Mouse (Mus musculus): Measurements from ENCODE around the gene Gm5901. TPM values are rescaled to one million over a fixed set of nuclear protein-coding genes. Genes with fewer than 3 reads are reported as not detected.
"Not testable (repeated sequence)": the region's sequence is repeated elsewhere in the genome, so short reads cannot be mapped to it uniquely, and the experiment has no call there.

The Gm5901 gene
- total RNA-seq (2015; ENCODE audit: low replicate concordance) (not detected in 2 replicates), total RNA-seq (2017; ENCODE audit: low replicate concordance) (not detected in 2 replicates)

- no peak for ATAC-seq (replicated peaks; ENCODE audit: low FRiP score, poor library complexity, severe bottlenecking)
Observed at GRCm38 (mm10) chr7:105374866-105375265, at the start of gene Gm5901. Gene Gm5901 (plus strand): TSS chr7:105375038.

GRCm38 (mm10) chr7:105325302-105325701 lies 49.5 kb upstream of the Gm5901 start:
- no peak for ATAC-seq (replicated peaks; ENCODE audit: low FRiP score, poor library complexity, severe bottlenecking)

- no peak for ATAC-seq (replicated peaks; ENCODE audit: low FRiP score, poor library complexity, severe bottlenecking)
Observed at GRCm38 (mm10) chr7:105334004-105334403, 40.8 kb upstream of the Gm5901 start, which contains the start of gene Olfr690. Gene Olfr690 (minus strand): TSS chr7:105334104.

- no peak for ATAC-seq (replicated peaks; ENCODE audit: low FRiP score, poor library complexity, severe bottlenecking)
Observed at GRCm38 (mm10) chr7:105342170-105342569, 32.7 kb upstream of the Gm5901 start, which contains the start of gene Olfr691. Gene Olfr691 (minus strand): TSS chr7:105342270.

GRCm38 (mm10) chr7:105342752-105343151 lies 32.1 kb upstream of the Gm5901 start:
- no peak for ATAC-seq (replicated peaks; ENCODE audit: low FRiP score, poor library complexity, severe bottlenecking)

GRCm38 (mm10) chr7:105356064-105356463 lies 18.8 kb upstream of the Gm5901 start:
- ATAC-seq (replicated peaks; ENCODE audit: low FRiP score, poor library complexity, severe bottlenecking): not testable (repeated sequence)

- ATAC-seq (replicated peaks; ENCODE audit: low FRiP score, poor library complexity, severe bottlenecking): not testable (repeated sequence)
Observed at GRCm38 (mm10) chr7:105356487-105356886, 18.4 kb upstream of the Gm5901 start.

GRCm38 (mm10) chr7:105361713-105362112 lies 13.1 kb upstream of the Gm5901 start:
- ATAC-seq (replicated peaks; ENCODE audit: low FRiP score, poor library complexity, severe bottlenecking): no peak

- no peak for ATAC-seq (replicated peaks; ENCODE audit: low FRiP score, poor library complexity, severe bottlenecking)
Observed at GRCm38 (mm10) chr7:105367268-105367667, 7.6 kb upstream of the Gm5901 start.

- no peak for ATAC-seq (replicated peaks; ENCODE audit: low FRiP score, poor library complexity, severe bottlenecking)
Observed at GRCm38 (mm10) chr7:105367930-105368329, 6.9 kb upstream of the Gm5901 start, which contains the start of gene Olfr692. Gene Olfr692 (plus strand): TSS chr7:105368230.

GRCm38 (mm10) chr7:105368521-105368920 lies 6.3 kb upstream of the Gm5901 start:
- no peak for ATAC-seq (replicated peaks; ENCODE audit: low FRiP score, poor library complexity, severe bottlenecking)

GRCm38 (mm10) chr7:105372912-105373311 lies 1.9 kb upstream of the Gm5901 start:
- no peak for ATAC-seq (replicated peaks; ENCODE audit: low FRiP score, poor library complexity, severe bottlenecking)

GRCm38 (mm10) chr7:105373509-105373908 lies 1.3 kb upstream of the Gm5901 start:
- ATAC-seq (replicated peaks; ENCODE audit: low FRiP score, poor library complexity, severe bottlenecking): no peak

GRCm38 (mm10) chr7:105373976-105374375 lies 862 bp upstream of the Gm5901 start:
- no peak for ATAC-seq (replicated peaks; ENCODE audit: low FRiP score, poor library complexity, severe bottlenecking)

GRCm38 (mm10) chr7:105380329-105380728 lies 5.5 kb downstream of the Gm5901 start:
- ATAC-seq (replicated peaks; ENCODE audit: low FRiP score, poor library complexity, severe bottlenecking): no peak

GRCm38 (mm10) chr7:105387696-105388095 lies 12.9 kb downstream of the Gm5901 start:
- no peak for ATAC-seq (replicated peaks; ENCODE audit: low FRiP score, poor library complexity, severe bottlenecking)

- ATAC-seq (replicated peaks; ENCODE audit: low FRiP score, poor library complexity, severe bottlenecking): no peak
Observed at GRCm38 (mm10) chr7:105390236-105390635, 15.4 kb downstream of the Gm5901 start.

- ATAC-seq (replicated peaks; ENCODE audit: low FRiP score, poor library complexity, severe bottlenecking): no peak
Observed at GRCm38 (mm10) chr7:105394606-105395005, 19.8 kb downstream of the Gm5901 start.

- ATAC-seq (replicated peaks; ENCODE audit: low FRiP score, poor library complexity, severe bottlenecking): no peak
Observed at GRCm38 (mm10) chr7:105395131-105395820, 20.4 kb downstream of the Gm5901 start.

- no peak for ATAC-seq (replicated peaks; ENCODE audit: low FRiP score, poor library complexity, severe bottlenecking)
Observed at GRCm38 (mm10) chr7:105396126-105396525, 21.3 kb downstream of the Gm5901 start.

- no peak for ATAC-seq (replicated peaks; ENCODE audit: low FRiP score, poor library complexity, severe bottlenecking)
Observed at GRCm38 (mm10) chr7:105399058-105399934, 24.5 kb downstream of the Gm5901 start.

Data from erythroblast, adult 5-6 weeks (primary cell).